Mouse (Mus musculus): Measurements from ENCODE around the gene Fzd10.

Gene Fzd10

GRCm38 (mm10) chr5:128600072-128601021 is at the start of gene Fzd10:
Gene Fzd10, plus strand, starts transcription at chr5:128600844.
- peak; percentile 76 for DNase-seq (ENCODE audit: low spot score)

- DNase-seq (ENCODE audit: low spot score), result no peak
Measured at GRCm38 (mm10) chr5:128551448-128551847, 49.2 kb upstream of the Fzd10 start.

- DNase-seq (ENCODE audit: low spot score), result no peak
Measured at GRCm38 (mm10) chr5:128552136-128552890, 48.3 kb upstream of the Fzd10 start.

GRCm38 (mm10) chr5:128558126-128558525 is 42.5 kb upstream of the Fzd10 start:
- DNase-seq (ENCODE audit: low spot score), result peak; percentile 28

GRCm38 (mm10) chr5:128567313-128567712 is 33.3 kb upstream of the Fzd10 start:
- DNase-seq (ENCODE audit: low spot score), result no peak

- no peak for DNase-seq (ENCODE audit: low spot score)
Measured at GRCm38 (mm10) chr5:128568970-128569369, 31.7 kb upstream of the Fzd10 start.

GRCm38 (mm10) chr5:128570091-128570490 is 30.6 kb upstream of the Fzd10 start:
- DNase-seq (ENCODE audit: low spot score), result no peak

- no peak for DNase-seq (ENCODE audit: low spot score)
Measured at GRCm38 (mm10) chr5:128570848-128571247, 29.8 kb upstream of the Fzd10 start.

GRCm38 (mm10) chr5:128571706-128572105 is 28.9 kb upstream of the Fzd10 start:
- peak; percentile 39 for DNase-seq (ENCODE audit: low spot score)

- no peak for DNase-seq (ENCODE audit: low spot score)
Measured at GRCm38 (mm10) chr5:128575997-128576579, 24.6 kb upstream of the Fzd10 start.

- peak; percentile 89 for DNase-seq (ENCODE audit: low spot score)
Measured at GRCm38 (mm10) chr5:128579047-128579650, 21.5 kb upstream of the Fzd10 start.

GRCm38 (mm10) chr5:128580931-128581330 is 19.7 kb upstream of the Fzd10 start:
- DNase-seq (ENCODE audit: low spot score), result no peak

- no peak for DNase-seq (ENCODE audit: low spot score)
Measured at GRCm38 (mm10) chr5:128581516-128581921, 19.1 kb upstream of the Fzd10 start.

GRCm38 (mm10) chr5:128589231-128589630 is 11.4 kb upstream of the Fzd10 start:
- no peak for DNase-seq (ENCODE audit: low spot score)

GRCm38 (mm10) chr5:128593446-128593845 is 7.2 kb upstream of the Fzd10 start:
- DNase-seq (ENCODE audit: low spot score), result no peak

GRCm38 (mm10) chr5:128596813-128597212 is 3.8 kb upstream of the Fzd10 start:
- no peak for DNase-seq (ENCODE audit: low spot score)

GRCm38 (mm10) chr5:128597381-128597780 is 3.3 kb upstream of the Fzd10 start:
- DNase-seq (ENCODE audit: low spot score), result no peak

- no peak for DNase-seq (ENCODE audit: low spot score)
Measured at GRCm38 (mm10) chr5:128598191-128598720, 2.4 kb upstream of the Fzd10 start.

GRCm38 (mm10) chr5:128598760-128599364 is 1.8 kb upstream of the Fzd10 start:
- DNase-seq (ENCODE audit: low spot score), result no peak

- DNase-seq (ENCODE audit: low spot score), result no peak
Measured at GRCm38 (mm10) chr5:128599365-128600071, 1.1 kb upstream of the Fzd10 start.
